Mouse (Mus musculus) embryonic fibroblast, embryonic 13.5 days (primary cell): ENCODE data around the gene Arrb1.

Experiments used
- CTCF ChIP-seq: IDR thresholded peaks from 2 replicates; pipeline ENCODE4 v1.5.1; 2011; ENCODE audit warnings: mild to moderate bottlenecking, control low read depth, low read length, moderate library complexity, borderline replicate concordance; ENCODE audit not compliant: insufficient read depth
- POLR2A ChIP-seq: IDR thresholded peaks from 2 replicates; pipeline ENCODE4 v1.6.1; 2011; ENCODE audit warnings: low read depth, mild to moderate bottlenecking, control low read depth, low read length, moderate library complexity

- no peak for TF ChIP-seq POLR2A
- TF ChIP-seq CTCF = peak; percentile 66
Measured at GRCm38 (mm10) chr7:99555862-99556261, 20.6 kb downstream of the Arrb1 start.
